Mouse (Mus musculus) heart, embryonic 14.5 days (tissue): ENCODE measurements around the gene Amacr. TPM values are rescaled to one million over a fixed set of nuclear protein-coding genes. Genes with fewer than 3 reads are reported as not detected.

Experiments used
- ATAC-seq: fragments of 200-750 bp; cut with Nextera tagmentation; 2 replicates; pipeline ENCODE4 v1.8.0; 2017; ENCODE audit warnings: low read depth, moderate TSS enrichment; ENCODE audit not compliant: insufficient number of reproducible peaks, insufficient read depth, low FRiP score
- H3K27ac ChIP-seq, 2 experiments: fragments of 200-500 bp in 1 of 2; fragments of 300-500 bp in 1 of 2; sonication (generic) in 1 of 2; replicated peaks in 1 of 2; 2 replicates each; pipeline ENCODE4 v1.5.1; 2012 to 2014; ENCODE audit warnings: low read depth in 2 of 2, low read length in 2 of 2, control low read depth in 1 of 2, mild to moderate bottlenecking in 1 of 2, mixed read lengths in 1 of 2; ENCODE audit not compliant: control insufficient read depth in 1 of 2, insufficient read depth in 1 of 2
- H3K27me3 ChIP-seq: fragments of 300-500 bp; sonication (generic); 2 replicates; pipeline ENCODE4 v1.6.1; 2014; ENCODE audit warnings: mild to moderate bottlenecking, low read length, control low read depth; ENCODE audit not compliant: control insufficient read depth, insufficient read depth
- H3K36me3 ChIP-seq: fragments of 300-500 bp; sonication (generic); 2 replicates; pipeline ENCODE4 v1.6.1; 2014; ENCODE audit warnings: mild to moderate bottlenecking, control low read depth, low read length, mixed read lengths; ENCODE audit not compliant: control insufficient read depth, insufficient read depth
- H3K4me1 ChIP-seq, 2 experiments: fragments of 200-500 bp in 1 of 2; fragments of 300-500 bp in 1 of 2; sonication (generic) in 1 of 2; 2 replicates each; pipeline ENCODE4 v1.6.1; 2012 to 2014; ENCODE audit warnings: low read length in 2 of 2, control low read depth in 1 of 2, mixed read lengths in 1 of 2; ENCODE audit not compliant: control insufficient read depth in 2 of 2, insufficient read depth in 2 of 2
- H3K4me2 ChIP-seq: fragments of 300-500 bp; sonication (generic); 2 replicates; pipeline ENCODE4 v1.6.1; 2014; ENCODE audit warnings: mild to moderate bottlenecking, low read length
- H3K4me3 ChIP-seq, 2 experiments: fragments of 200-500 bp in 1 of 2; fragments of 300-500 bp in 1 of 2; sonication (generic) in 1 of 2; 2 replicates each; pipeline ENCODE4 v1.5.1; 2012 to 2014; ENCODE audit warnings: low read length in 2 of 2, mild to moderate bottlenecking in 2 of 2, control low read depth in 1 of 2, low read depth in 1 of 2, moderate library complexity in 1 of 2; ENCODE audit not compliant: control insufficient read depth in 1 of 2, insufficient read depth in 1 of 2
- H3K9ac ChIP-seq: fragments of 300-500 bp; sonication (generic); 2 replicates; pipeline ENCODE4 v1.6.1; 2014; ENCODE audit warnings: mild to moderate bottlenecking, low read length
- H3K9me3 ChIP-seq: fragments of 300-500 bp; sonication (generic); 2 replicates; pipeline ENCODE4 v1.6.1; 2016; ENCODE audit warnings: low read length, control low read depth; ENCODE audit not compliant: control insufficient read depth
- WGBS: fragments of 180-500 bp; shearing (Covaris S2); extraction: QIAGEN DNeasy Blood & Tissue Kit; methylation state at CpG from one replicate; pipeline ENCODE4 v1.1.7; 2014; 5-methylcytosine and 5-hydroxymethylcytosine counted together
- polyA plus RNA-seq: library from polyadenylated mRNA; unstranded; fragments of >200 nt; fragmentation: Nextera tagmentation; extraction: Ambion mirVana; gene quantifications from 2 replicates; pipeline ENCODE4 v1.2.1, GENCODE M21; 2014

The Amacr gene
- polyA plus RNA-seq, 1 experiment from 2014 or later, result 16.6 TPM

- no peak overlapping the region for H3K9ac ChIP-seq
- ATAC-seq, result no peak
These were observed 45.4 kb downstream of the Amacr start for GRCm38 (mm10) chr15:11026801-11027561.

DNA sequence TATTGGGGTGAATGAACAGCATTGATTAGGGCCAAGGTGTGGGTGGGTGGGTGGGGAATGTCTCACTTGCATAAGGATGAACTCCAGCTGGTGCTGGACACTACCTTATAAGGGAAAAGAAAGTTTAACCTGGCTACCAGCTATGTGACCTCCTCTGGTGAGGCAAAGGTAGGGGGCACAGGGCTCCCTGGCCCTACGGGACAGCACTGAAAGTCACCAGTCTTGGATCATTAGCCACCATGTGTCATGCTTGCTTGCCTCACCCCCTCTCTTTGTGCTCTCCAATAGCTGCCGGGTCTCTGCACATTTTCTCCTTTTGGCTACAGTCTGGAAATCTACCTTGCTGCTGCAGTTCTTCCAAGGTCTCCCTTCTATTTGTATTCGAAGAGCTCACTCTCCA lies 48.6 kb downstream of the Amacr start:
- Histone ChIP-seq H3K4me2 (no peak overlapping the region), H3K9ac (no peak overlapping the region), H3K36me3 (no peaks in the 10 kb centered on the region), H3K4me3 (no peak overlapping the region), H3K27me3 (peaks cover 16% of the 10 kb centered on the region), H3K9me3 (no peaks in the 10 kb centered on the region), H3K4me1 (no peaks in the 10 kb centered on the region), H3K27ac (no peak overlapping the region)
- ATAC-seq, result no peak
- 64% methylated on average over 3 of the region's 3 CpGs for WGBS

More at GRCm38 (mm10) chr15:11026801-11027561, 45.4 kb downstream of the Amacr start:
- Histone ChIP-seq H3K4me1 (no peaks in the 10 kb centered on the region), H3K4me3 (no peak overlapping the region), H3K4me2 (no peak overlapping the region), H3K27me3 (no peaks in the 10 kb centered on the region), H3K36me3 (no peaks in the 10 kb centered on the region), H3K27ac (no peak overlapping the region), H3K9me3 (no peaks in the 10 kb centered on the region)
- 62% methylated on average over 4 of the region's 4 CpGs for WGBS

DNA sequence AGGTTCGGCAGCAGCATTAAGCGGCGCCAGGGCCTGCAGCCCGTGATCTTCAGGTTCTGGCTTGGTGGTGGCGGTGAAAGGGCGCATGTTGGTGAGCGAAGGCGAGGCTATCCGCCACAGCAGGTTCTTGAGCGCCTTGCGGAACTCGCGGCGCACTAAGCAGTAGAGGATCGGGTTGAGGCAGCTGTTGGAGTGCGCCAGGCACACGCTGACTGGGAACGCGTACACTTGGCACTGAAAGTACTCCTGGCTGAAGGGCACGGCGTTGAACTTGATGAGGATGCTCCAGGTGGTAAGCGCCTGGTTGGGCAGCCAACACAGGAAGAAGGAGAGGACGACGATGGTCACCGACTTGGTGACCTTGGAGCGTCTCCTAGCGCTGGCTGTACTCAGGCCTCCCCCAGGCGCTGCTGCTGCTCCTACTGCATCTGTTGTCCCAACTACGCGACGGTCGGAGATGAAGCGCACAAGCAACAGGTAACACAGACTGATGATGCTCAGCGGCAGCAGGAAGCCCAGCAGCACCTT lies 54.5 kb downstream of the Amacr start:
- 6% methylated on average over 34 of the region's 34 CpGs for WGBS
- H3K9me3 ChIP-seq, result no peaks in the 10 kb centered on the region
- peak overlapping the region; percentile 67 for H3K4me2 ChIP-seq
- no peaks in the 10 kb centered on the region for H3K36me3 ChIP-seq
- peak overlapping the region; percentile 41 to 43; a peak in 3 of 4 replicates for H3K4me3 ChIP-seq
- H3K27me3 ChIP-seq, result peaks cover 48% of the 10 kb centered on the region
- H3K27ac ChIP-seq, result no peak overlapping the region
- ATAC-seq, result no peak
- no peak overlapping the region for H3K9ac ChIP-seq
- H3K4me1 ChIP-seq, result peaks cover 0 to 11% of the 10 kb centered on the region in 2 experiments; a peak in 3 of 4 replicates

DNA sequence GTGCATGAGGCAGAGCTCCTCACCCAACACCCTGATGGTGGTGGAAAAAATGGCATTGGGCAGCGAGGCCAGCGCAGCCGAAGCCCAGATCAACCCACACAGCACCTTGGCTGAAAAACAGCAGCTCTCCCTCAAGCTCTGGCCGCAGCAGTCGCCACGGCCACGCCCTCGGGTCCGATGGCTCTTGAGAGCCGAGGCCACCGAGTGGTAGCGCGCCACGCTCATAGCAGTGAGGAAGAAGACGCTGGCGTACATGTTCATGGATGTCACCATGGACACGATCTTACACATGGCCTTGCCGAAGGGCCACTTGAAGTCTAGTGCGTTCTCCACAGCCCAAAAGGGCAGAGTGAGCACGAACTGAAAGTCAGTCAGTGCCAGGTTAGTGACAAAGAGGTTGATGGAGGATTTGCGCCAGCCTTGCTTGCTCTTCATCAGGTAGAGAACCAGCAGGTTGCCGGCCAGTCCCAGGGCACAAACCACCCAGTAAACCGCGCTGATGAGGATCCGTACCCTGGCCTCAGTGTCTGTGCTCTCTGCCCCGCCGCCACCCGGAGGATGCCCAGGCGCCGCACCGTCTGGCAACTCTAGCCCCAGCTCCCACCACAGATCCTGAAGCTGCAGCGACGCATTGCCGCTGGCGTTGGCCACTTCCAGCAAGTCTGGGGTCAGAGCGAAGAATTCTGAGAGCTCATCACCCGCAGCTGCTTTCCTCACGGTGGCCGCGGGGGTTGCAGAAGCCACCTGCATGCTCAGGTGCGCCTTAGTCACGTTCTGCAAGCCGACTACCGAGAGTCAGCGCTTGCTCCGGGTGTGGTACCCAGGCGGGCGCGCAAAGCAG lies 55.2 kb downstream of the Amacr start:
- peak overlapping the region; percentile 41 to 43 for H3K4me3 ChIP-seq
- WGBS, result 3% methylated on average over 49 of the region's 49 CpGs
- H3K9me3 ChIP-seq, result no peaks in the 10 kb centered on the region
- peaks cover 0 to 11% of the 10 kb centered on the region in 2 experiments; a peak in 3 of 4 replicates for H3K4me1 ChIP-seq
- H3K9ac ChIP-seq, result no peak overlapping the region
- H3K36me3 ChIP-seq, result no peaks in the 10 kb centered on the region
- H3K27ac ChIP-seq, result no peak overlapping the region
- peak overlapping the region; percentile 67 for H3K4me2 ChIP-seq
- ATAC-seq, result 0 out of 2 replicates have a peak, but pooled peaks have one; percentile 17
- H3K27me3 ChIP-seq, result peaks cover 48% of the 10 kb centered on the region

DNA sequence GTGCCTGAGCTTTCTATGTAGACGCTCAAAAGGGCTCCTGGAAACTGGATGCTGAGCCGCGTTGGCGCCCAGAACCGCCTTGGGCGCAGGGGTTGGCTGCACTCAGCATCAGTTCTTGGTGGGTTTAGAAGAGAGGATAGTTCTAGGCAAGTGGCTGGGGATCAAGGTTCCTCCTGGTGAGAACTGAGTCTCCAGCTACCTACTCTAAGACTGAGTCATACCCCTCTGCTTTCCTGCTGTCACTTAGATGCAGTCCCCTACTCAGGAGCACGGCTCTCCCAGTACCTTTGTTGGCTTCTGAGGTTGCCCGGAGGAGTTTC lies 55.8 kb downstream of the Amacr start:
- peak overlapping the region; percentile 41 to 43; a peak in 2 of 4 replicates for H3K4me3 ChIP-seq
- no peak overlapping the region for H3K27ac ChIP-seq
- ATAC-seq, result no peak
- H3K4me2 ChIP-seq, result peak overlapping the region; percentile 67
- 10% methylated on average over 8 of the region's 8 CpGs for WGBS
- H3K27me3 ChIP-seq, result peaks cover 48% of the 10 kb centered on the region
- no peak overlapping the region for H3K9ac ChIP-seq
- H3K4me1 ChIP-seq, result peaks cover 0 to 11% of the 10 kb centered on the region in 2 experiments; a peak in 3 of 4 replicates
- H3K9me3 ChIP-seq, result no peaks in the 10 kb centered on the region
- H3K36me3 ChIP-seq, result no peaks in the 10 kb centered on the region

GRCm38 (mm10) chr15:11037711-11038110 lies 56.2 kb downstream of the Amacr start, which contains the start of gene Rxfp3:
TSS of gene Rxfp3 (minus strand) at chr15:11037991.
- H3K4me1 ChIP-seq, result peaks cover 0 to 11% of the 10 kb centered on the region in 2 experiments; a peak in 3 of 4 replicates
- peaks cover 48% of the 10 kb centered on the region for H3K27me3 ChIP-seq
- no peaks in the 10 kb centered on the region for H3K9me3 ChIP-seq
- WGBS, result 6% methylated on average over 16 of the region's 16 CpGs
- no peaks in the 10 kb centered on the region for H3K36me3 ChIP-seq
- no peak for ATAC-seq
- H3K27ac ChIP-seq, result no peak within 1 kb of the TSS
- no peak within 1 kb of the TSS for H3K9ac ChIP-seq
- H3K4me2 ChIP-seq, result peak within 1 kb of the TSS; percentile 67
- H3K4me3 ChIP-seq, result peak within 1 kb of the TSS; percentile 41 to 43

DNA sequence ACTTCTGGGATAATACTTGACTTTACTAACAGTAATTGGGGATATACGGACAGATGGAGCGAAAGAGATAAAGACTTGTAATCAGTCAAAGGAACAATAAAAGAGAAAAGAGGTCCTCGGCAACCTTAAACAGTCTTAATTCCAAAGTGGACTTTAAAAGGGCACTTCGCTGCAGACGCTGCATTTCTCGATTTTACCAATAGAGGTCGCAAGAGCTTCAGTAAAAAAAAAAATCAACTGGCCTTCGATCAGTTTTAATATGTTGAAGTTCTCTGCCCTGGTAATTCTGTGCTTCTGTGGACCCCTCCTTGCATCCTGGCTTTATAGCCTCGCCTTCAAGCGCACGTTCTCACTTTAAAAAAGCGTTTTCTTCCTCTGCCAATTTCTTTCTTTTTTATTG lies 56.9 kb downstream of the Amacr start:
- Histone ChIP-seq H3K27ac (no peak overlapping the region), H3K36me3 (no peaks in the 10 kb centered on the region), H3K9ac (no peak overlapping the region), H3K4me2 (no peak overlapping the region), H3K4me3 (no peak overlapping the region), H3K27me3 (peaks cover 48% of the 10 kb centered on the region), H3K9me3 (no peaks in the 10 kb centered on the region), H3K4me1 (peaks cover 0 to 11% of the 10 kb centered on the region in 2 experiments; a peak in 3 of 4 replicates)
- 2% methylated on average over 12 of the region's 12 CpGs for WGBS
- no peak for ATAC-seq
